Mouse (Mus musculus) large intestine, adult 2 months (tissue): ENCODE results near the gene Thrap3. TPM values are rescaled to one million over a fixed set of nuclear protein-coding genes. Genes with fewer than 3 reads are reported as not detected.
"Not testable (repeated sequence)": the region's sequence is repeated elsewhere in the genome, so short reads cannot be mapped to it uniquely, and the experiment has no call there.

Experiments used
- DNase-seq: peaks from one replicate; pipeline ENCODE4 v3.0.0-alpha.2; 2012; ENCODE audit warnings: low read depth, low spot score
- WGBS: fragments of 180-500 bp; shearing (Covaris S2); methylation state at CpG from one replicate; pipeline ENCODE4 v1.1.7; 2018; 5-methylcytosine and 5-hydroxymethylcytosine counted together
- polyA plus RNA-seq: library from polyadenylated mRNA; depleted of rRNA; stranded (reverse); fragments of >200 nt; gene quantifications from 2 replicates; pipeline ENCODE4 v1.2.3, GENCODE M21; 2012

Gene Thrap3
- polyA plus RNA-seq, 1 experiment: 35.4 TPM

DNA sequence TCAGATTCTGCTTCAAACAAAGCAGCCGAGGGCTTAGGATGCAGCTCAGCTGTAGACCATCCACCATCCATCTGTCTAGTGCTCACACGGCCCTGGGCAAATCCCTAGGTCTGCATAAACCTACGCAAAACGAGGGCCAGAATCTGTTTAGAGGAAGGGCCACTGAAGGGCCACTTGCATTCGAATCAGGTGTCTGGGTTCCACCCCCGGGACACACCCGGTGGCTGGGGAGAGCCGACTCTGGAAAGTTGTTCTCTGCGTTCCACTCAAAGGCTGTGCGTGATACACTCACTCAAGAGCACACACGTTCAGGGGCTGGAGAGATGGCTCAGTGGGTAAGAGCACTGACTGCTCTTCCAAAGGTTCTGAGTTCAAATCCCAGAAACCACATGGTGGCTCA lies 20.1 kb upstream of the Thrap3 start:
- DNase-seq: no peak
- WGBS: 64% methylated on average over 11 of the region's 11 CpGs

DNA sequence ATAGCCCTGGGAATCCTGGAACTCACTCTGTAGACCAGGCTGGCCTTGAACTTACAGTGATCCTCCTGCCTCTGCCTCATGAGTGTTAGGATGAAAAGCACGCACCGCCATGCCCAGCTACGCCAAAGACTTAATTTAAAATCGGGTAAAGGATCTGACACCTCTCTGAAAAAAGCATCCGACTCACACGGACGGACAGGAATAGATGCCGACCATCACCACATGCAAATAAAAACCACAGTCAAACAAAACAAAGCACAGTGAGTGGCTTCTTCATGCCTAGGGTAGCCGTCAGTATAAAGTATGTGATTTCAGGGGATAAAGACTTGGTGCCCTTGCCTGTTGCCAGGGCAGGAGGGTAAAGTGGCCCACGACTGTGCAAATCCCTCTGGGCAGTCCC lies 17.5 kb upstream of the Thrap3 start:
- 91% methylated on average over 10 of the region's 10 CpGs for WGBS

DNA sequence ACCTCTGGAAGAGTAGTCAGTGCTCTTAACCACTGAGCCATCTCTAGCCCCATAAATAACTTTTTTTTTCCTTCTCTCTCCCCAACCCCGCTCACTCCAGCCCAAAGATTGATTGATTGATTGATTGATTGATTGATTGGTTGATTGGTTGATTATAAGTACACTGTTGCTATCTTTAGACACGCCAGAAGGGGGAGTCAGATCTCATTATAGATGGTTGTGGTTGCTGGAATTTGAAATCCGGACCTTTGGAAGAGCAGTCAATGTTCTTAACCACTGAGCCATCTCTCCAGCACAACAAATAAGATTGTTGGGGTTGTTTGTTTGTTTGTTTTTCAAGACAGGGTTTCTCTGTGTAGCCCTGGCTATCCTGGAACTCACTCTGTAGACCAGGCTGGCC lies 17.0 kb upstream of the Thrap3 start:
- not testable (repeated sequence) for DNase-seq
- whole genome bisulfite sequencing: 66% methylated on average over 3 of the region's 3 CpGs

More for the DNA sequence above, 17.5 kb upstream of the Thrap3 start:
- no peak for DNase-seq

DNA sequence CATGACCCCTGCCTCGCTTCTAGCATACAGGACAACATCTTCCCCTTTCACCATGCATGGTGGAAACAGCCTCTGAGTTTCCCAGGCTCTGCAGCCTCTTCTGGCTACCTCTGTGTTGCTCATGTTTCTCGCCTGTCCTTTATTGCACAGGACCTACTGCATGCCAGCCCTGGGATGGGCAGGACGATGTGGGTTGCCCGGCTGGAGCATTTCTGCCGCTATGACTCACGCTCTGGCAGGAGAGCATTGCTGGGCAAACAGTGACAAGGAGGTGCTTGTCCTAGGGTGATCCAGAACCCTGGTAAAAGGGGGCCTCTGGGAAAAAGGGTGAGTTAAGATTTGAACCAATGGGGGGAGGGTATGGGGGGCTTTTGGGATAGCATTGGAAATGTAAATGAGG lies 15.2 kb upstream of the Thrap3 start:
- no peak for DNase-seq
- 41% methylated on average over 6 of the region's 6 CpGs for WGBS

DNA sequence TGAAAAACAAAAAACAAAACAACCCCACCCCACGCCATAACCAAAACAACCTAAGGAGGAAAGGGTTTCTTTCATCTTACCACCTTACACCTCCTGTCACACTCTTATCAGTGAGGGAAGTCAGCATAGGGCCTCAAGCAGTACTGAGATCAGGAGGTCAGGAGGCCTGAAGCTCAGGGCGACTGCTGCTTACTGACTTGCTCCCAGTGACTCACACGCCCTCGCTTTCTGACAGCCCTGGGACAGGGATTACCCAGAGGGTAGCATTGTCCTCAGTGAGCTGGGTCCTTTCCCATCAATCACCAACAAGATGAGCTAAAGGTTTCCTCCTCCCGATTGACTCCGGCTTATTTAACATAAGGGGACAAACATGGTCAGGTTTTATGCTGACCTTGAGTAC lies 4.5 kb upstream of the Thrap3 start:
- WGBS: 75% methylated on average over 6 of the region's 6 CpGs
- no peak for DNase-seq

DNA sequence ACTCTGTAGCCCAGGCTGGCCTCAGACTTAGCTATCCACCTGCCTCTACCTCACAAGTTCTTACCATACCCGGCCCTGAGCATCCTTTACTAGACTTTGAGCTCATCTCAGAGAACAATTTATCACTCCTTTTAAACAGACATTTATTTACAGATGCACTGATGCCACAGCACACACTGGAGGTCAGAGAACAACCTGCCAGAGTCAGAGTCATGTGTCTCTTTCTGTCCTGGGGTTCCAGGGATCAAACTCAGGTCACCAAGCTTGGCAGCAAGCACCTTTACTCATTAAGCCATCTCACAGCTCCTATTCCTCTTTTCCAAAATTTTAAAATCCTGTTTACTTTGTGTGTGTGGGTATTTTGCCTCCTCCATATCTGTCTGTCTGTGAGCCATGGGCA lies 2.8 kb upstream of the Thrap3 start:
- no peak for DNase-seq
- WGBS: 86% methylated on average over 1 of the region's 1 CpGs

- 77% methylated on average over 12 of the region's 12 CpGs for WGBS
- DNase-seq: no peak
These were observed 2.2 kb upstream of the Thrap3 start for GRCm38 (mm10) chr4:126204661-126205230.

DNA sequence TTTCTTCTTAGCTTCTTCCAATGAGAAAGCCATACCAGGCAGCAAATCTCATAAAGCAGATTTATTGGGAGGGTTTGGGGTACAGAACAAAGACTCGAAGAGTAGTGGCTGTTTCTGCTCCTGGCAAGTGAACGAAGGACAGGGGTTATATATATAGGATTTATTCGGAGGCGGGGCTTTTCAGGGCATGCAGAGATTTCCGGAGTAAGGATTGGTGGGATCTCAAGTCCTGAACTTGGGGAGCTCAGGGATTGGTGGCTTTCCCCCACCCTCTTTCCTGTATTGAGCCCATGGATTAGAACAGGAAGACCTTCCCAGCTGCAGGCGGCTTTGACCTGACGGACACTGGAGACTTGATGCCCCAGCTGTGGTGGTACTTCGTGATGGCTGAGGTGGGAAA lies 1.5 kb upstream of the Thrap3 start:
- DNase-seq: no peak
- 84% methylated on average over 8 of the region's 8 CpGs for WGBS

- WGBS: 72% methylated on average over 10 of the region's 10 CpGs
- no peak for DNase-seq
These were observed 856 bp upstream of the Thrap3 start for GRCm38 (mm10) chr4:126203336-126203895.

DNA sequence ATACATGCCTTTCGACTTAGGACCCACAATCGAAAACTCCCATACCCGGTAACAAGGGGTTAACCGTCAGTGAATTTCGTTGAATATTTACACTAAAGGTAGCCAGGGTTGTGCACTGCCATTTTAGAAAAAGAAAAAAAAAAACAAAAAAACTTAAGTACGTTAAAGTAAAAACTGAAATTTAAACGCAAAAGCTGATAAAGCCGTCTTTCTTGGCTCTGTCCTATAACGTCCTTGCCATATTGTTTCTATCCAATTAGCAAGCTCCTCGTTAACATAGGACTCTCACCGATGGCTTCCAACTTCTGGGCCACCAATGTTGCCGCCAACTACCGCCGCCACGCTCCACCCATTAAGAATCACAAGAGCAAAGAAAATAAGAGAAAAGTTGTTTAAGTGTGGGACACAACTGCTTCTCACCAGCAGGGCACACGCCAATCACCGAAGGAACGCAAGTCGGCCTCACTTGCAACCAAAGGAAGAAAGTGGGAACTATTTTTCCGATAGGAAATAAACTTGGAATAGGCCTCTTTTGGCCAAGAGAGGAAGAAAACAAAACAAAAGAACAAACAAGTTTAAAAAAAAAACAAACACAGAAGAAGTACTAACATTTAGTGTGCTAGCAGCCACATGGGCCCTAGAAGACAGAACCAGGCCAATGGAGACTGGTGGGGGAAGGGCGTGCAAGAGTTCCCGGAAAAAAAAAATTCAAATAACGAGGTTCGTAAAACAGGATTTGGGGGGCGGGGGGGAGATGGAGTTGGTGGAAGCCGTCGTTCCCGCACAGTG lies 852 bp downstream of the Thrap3 start:
- peak; percentile 35 for DNase-seq
- WGBS: under 1% methylated on average over 28 of the region's 28 CpGs

- no peak for DNase-seq
- WGBS: 7% methylated on average over 2 of the region's 2 CpGs
These were observed 1.9 kb downstream of the Thrap3 start for GRCm38 (mm10) chr4:126200656-126201055.

- no peak for DNase-seq
- 14% methylated on average over 1 of the region's 1 CpGs for WGBS
These were observed 2.5 kb downstream of the Thrap3 start for GRCm38 (mm10) chr4:126200036-126200435.

DNA sequence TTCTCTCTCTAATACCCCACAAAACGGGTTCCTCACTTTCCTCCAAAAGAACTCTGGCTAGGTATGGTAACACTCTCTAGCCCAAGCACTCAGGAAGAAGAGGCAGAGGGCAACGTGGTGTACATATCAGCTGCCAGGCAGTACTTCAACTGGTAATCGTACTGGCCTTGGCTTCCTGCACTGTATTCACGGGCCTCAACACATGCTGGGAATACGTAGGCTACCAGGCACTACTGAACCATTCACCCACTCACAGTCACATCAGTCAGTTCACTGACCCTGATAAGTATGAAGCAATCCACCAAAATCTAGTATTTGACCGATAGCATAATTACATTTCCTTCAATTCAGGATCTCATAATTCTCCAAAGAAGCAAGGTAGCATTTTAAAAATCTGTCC lies 3.0 kb downstream of the Thrap3 start:
- DNase-seq: no peak
- WGBS: 22% methylated on average over 6 of the region's 6 CpGs

DNA sequence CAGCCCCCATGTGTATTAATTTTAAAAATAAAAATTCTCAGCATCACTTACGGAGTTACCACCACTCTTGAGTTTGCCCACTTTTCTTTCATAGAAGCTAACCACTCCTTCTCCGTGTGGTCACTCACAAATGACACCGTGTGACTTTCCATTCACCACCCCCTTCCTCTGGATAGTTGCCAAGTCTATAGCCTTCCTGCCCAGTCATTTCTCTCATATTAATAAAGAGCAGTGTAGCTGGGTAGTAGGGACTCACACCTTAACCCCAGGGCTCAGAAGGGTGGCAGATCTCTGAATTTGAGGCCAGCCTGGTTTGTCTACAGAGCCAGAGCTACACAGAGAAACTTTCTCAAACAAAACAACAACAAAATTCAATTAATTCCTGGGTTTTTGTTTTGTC lies 5.1 kb downstream of the Thrap3 start:
- DNase-seq: no peak
- 43% methylated on average over 3 of the region's 3 CpGs for WGBS

GRCm38 (mm10) chr4:126194916-126195315 lies 7.6 kb downstream of the Thrap3 start:
- WGBS: 75% methylated on average over 4 of the region's 4 CpGs
- no peak for DNase-seq

DNA sequence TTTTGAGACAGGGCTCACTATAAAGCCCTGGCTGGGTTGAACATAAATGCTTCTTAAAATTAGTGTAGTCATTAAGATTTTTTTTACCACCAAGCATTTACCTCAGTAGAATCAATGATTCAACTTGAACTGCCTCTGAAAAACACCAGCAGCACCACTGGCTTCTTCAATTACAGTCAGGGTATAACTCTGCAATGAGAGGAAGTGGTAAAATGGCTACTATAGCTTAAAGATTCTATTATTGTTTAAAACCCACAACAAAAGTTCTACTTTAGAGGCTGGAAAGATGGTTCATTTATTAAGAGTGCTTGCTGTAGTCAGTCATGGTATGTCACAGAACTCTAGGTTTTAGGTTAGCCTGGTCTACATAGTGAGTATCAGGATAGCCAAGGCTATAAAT lies 8.3 kb downstream of the Thrap3 start:
- DNase-seq: no peak

GRCm38 (mm10) chr4:126190636-126191035 lies 11.9 kb downstream of the Thrap3 start:
- no peak for DNase-seq
- WGBS: 92% methylated on average over 2 of the region's 2 CpGs

DNA sequence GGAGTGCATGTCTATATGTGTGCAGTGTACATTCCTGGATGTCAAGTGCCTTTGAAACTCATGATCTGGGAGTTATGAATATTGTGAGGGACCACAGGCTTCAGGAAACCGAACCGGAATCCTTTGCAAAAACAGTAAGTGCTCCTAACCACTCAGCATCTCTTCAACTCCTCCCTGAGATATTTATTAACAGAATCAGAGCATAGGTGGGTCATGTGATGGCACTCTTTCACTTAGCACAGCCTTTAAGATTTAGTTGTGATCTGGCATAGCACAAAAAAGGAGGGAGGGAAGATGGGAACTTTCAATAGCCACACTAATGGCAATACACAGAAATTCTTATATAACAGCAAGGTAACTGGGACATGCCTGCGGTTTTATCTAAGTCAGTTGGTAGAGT lies 15.5 kb downstream of the Thrap3 start:
- WGBS: 69% methylated on average over 3 of the region's 3 CpGs
- DNase-seq: no peak

DNA sequence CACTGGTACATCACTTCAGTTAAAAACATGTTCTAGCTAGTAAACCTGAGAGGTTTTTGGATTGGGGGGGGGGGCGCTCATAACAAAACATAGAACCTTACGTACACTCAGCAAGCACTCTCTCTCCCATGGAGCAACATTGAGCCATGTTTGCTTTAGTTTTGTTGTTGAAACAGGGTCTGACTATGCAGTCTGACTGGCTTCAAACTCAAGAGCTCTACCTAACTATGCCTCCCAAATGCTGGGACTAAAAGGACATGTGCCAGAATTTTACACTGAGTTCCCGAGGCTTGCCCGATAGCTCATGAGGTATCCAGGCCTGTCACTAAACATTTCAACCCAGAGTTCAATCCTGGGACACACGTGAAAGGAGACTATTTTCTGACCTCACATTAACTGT lies 19.5 kb downstream of the Thrap3 start:
- no peak for DNase-seq
- 74% methylated on average over 5 of the region's 5 CpGs for WGBS

- WGBS: 35% methylated on average over 7 of the region's 7 CpGs
- DNase-seq: peak; percentile 51
These were observed 21.2 kb downstream of the Thrap3 start for GRCm38 (mm10) chr4:126181170-126181957.
